Mouse (Mus musculus) cerebellum, postnatal 10 days (tissue): Measurements from ENCODE around the gene Chtop.

Experiments used
- DNase-seq, 2 experiments: peaks; one replicate each; pipeline ENCODE4 v3.0.0; 2021; ENCODE audit warnings: mixed read lengths in 2 of 2

Chtop gene

DNA sequence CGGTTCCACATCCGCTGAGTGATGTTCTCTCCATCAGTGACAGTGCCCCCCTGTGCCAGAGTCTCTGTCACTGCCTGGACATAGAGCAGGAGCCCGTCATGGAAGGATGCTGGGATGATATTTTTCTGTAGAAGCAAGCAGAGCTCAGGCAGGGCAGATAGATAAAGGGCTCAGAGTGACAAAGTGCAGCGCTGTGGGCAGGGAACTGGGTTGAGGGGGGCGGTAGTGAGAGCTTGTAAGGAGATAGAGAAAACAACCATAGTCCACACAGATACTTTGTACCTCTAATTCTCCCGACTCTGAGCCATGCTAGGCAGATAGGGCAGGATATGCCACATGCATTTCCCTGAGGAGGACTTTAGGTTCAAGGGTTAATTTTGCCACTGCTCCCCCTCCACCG lies 46.7 kb downstream of the Chtop start:
- no peak for DNase-seq

DNA sequence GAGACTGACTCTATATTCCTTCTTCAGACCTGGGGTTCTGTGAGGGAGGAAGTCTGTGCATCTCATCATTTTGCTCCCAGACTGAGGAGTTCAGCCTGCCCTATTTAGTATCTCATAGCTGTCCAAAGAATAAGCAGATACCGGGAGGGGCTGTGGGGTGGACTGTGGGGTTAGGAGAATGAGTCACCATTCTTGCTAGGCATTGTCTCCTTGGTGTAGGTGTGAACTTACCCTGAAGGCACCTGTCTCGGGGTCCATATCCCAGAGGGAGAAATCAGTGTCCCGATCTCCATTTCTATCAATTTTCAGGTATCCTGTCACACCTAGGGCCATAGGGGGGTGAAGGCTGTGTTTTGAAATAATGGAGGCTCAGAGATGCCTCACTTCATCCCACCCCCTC lies 47.4 kb downstream of the Chtop start:
- DNase-seq, result no peak

DNA sequence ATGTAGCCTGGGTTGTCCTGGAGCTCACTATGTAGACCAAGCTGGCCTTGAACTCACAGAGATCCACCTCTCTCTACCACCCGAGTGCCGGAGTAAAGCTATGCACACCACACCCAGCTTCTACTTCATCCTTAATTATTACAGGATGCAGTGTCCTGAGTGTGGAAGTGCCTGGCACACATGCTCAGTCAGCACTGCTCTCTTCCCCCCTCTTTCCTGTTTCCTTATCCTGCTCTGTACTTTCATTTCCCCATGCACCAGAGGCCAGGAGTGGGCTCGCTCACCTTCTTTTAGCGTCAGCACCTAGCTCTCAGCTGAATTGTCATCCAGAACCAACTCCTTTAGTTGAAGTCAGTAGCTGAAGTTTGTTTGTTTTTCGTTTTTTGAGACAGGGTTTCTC lies 49.0 kb downstream of the Chtop start:
- DNase-seq, result no peak

DNA sequence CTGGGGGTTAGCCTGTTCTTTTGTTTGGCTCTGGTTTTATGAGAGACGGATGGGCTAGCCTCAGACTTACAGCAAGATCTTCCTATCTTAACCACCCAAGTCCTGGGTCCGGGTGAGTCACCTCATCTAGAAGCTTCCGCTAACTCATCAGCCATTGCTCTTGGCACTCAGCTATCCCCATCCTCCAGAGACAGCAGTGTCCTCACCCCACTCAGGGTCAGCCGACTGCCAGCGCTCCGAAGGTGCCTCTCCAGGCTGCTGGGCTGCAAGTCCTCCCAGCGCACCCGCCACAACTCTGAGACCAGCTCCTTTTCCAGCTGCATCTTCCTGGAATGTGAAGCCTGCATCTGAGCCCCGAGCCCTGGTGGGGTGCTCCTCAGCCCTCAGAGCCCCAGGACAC lies 49.6 kb downstream of the Chtop start:
- DNase-seq, result no peak

DNA sequence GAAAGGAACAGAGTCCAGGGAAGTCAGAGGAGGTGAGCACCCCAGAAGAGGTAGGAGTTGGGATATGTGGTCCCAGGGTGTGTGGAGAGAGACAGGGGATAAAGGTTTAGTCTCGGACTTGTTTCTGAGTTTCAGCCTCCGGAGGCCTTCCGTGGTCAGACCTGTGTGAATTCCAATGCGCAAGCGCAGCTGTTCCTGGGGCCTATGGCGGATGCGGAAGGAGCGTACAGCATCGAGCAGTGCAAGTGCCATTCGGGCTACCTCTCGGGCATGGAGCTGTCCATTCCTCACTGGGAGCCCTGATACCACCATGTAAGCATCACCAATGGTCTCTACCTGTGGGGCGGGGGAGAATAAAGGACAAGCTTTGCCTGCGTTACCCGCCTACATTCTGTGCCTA lies 54.4 kb downstream of the Chtop start:
- DNase-seq, result no peak

DNA sequence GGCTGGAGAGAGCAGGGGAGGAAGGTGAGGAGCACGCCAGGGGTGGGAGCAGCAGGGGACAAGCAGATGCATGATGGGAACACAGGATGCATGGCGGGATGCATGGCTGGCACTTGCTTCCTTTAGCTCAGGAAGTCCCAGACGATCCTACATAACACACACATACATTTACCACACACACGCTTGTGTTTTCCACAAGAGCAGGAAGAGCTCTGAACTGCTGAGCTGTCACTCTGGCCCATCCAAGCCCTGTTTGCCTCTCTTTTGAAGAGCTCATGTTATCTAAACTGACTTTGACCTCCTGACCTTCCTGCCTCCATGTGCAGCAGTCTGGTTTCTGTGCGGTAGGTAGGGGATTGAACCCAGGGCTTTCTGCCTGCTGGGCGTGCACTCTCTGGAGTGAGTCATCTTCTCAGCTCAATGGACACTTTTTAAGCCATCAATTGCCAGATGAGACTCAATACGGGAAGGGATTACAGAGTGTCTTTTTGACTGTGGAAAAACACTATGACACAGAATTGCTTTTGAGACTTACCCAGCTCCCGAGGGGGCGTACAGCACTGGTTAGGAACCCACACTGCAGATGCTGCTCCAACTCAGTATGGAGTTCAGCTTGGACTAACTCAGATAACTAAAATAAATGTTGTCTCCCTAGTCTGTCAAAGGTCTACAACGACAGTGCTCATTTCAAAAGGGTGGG lies 57.8 kb downstream of the Chtop start:
- no peak for DNase-seq

DNA sequence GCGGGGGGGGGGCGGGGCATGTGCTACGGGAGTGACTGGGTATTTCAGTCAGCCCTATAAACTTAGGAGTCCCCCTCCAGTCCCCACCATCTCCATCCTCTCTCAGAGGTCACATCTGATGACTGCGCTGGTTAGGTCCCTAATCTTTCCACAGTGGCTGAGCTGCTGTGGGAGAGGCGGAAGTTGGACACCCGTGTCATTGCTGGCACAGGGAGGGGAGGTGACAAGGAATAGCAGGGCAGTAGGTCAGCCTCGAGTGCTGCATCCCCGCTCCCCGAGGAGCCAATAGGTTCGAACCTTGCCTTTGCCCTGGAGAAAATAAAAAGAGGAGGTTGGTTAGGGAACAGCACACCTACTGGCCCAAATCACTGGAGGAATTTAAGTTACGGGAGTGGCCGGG lies 58.4 kb downstream of the Chtop start:
- no peak for DNase-seq
